Mouse (Mus musculus): Measurements from ENCODE around the gene Rdh19. TPM values are rescaled to one million over a fixed set of nuclear protein-coding genes. Genes with fewer than 3 reads are reported as not detected.

Rdh19 gene
- polyA plus RNA-seq (2014; fragmentation: Illumina TruSeq; extraction: RNeasy Lipid Tissue Mini Kit (QIAGEN cat#74804); ENCODE audit: insufficient read depth, low read depth, low replicate concordance): not detected

DNA sequence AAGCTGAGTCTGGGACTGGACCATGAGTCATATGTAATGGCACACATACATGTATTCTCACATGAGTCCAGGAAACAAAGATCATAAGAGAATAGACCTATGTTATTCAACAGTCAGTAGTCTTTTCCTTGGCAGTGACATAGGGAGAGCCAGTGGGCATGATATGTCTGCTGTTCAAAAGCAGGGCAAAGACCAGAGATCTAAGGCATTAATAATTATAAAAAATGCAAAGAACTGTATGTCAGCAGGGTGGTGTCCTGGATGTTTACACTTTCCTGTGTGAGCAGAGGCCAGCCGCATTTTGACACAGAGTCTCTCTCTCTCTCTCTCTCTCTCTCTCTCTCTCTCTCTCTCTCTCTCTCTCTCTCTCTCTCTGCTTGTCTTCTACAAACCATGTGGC is at the start of gene Rdh19:
Rdh19 (plus strand) TSS at position 301 of the 400 bp plus-strand sequence.

DNA sequence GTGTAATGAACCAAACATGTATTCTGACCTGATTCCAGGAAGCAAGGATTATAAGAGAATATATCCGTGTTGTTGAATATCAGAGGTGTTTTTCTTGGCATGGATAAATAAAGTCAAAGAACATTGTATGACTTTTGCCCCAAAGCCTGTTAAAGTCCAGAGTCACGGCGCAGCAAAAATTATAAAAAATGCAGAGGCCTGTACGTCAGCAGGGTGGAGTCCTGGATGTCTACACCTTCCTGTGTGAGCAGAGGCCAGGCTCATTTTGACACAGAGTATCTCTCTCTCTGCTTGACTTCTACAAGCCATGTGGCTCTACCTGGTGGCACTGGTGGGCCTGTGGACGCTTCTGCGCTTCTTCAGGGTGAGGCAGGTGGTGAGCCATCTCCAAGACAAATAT is 48.8 kb upstream of the Rdh19 start, which contains the start of gene Rdh16:
Rdh16 (plus strand) TSS at position 262 of the 400 bp plus-strand sequence.

DNA sequence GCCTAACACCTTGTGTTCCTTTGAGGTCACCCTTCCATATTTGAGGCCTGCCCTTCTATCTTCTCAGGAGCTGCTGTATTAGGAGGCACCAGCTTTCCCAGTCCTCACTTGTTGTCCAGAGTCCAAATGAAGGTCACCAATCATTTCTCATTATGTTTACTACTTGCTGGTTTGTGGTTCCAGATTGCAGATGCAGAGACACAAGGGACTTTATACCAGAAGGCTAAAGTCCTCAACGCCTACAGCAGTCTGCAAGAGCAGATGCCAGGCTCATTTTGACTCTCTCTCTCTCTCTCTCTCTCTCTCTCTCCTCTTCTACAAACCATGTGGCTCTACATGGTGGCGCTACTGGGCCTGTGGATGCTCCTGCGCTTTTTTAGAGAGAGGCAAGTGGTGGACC is 16.5 kb downstream of the Rdh19 start, which contains the start of gene Rdh16f2:
Rdh16f2 (plus strand) TSS at position 243 of the 400 bp plus-strand sequence.

DNA sequence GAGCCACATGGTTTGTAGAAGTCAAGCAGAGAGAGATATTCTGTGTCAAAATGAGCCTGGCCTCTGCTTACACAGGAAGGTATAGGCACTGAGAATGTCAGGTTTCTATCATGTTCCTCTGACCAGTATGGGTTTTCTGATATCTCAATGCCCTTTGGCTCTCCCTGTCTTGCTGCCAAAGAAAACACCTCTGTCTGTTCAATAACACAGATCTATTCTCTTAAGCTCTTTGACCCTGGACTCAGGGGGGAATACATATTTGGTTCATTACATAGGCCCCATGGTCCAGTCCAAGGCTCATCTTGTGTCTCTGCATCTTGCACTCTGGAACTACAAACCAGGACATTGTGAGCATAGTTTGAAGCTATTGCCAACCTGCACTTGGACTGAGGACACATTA is 38.9 kb downstream of the Rdh19 start, which contains the start of gene Rdh7:
Rdh7 (minus strand) TSS at position 213 of the 400 bp plus-strand sequence.

DNA sequence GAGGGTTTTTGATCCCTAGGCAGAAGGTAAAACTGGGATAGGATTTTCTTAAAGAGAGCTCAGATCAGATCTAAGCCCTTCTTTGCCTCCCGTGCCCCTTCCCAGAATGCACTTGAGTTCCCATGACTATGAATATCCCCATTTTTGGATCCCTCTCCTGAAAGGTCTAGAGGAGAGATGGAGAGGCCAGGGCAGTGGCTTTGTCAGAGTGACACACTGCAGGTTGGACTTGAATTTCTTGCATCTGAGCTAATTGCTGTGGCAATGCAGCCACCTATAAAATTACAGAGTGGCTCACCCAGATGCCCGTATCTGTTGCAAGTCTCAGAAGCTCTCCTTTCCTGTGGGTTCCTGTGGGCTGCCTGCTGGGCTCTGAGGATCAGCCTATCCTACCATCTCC is 48.5 kb downstream of the Rdh19 start, which contains the start of gene Sdr9c7:
Sdr9c7 (plus strand) TSS at position 301 of the 400 bp plus-strand sequence.

Other genes starting within 250 kb of the Rdh19 start
- gene Lrp1, start 228.8 kb upstream of the Rdh19 start, polyA plus RNA-seq (2014; fragmentation: Illumina TruSeq; extraction: RNeasy Lipid Tissue Mini Kit (QIAGEN cat#74804); ENCODE audit: insufficient read depth, low read depth, low replicate concordance): 96.5 TPM
- gene Stat6, start 206.9 kb upstream of the Rdh19 start, polyA plus RNA-seq (2014; fragmentation: Illumina TruSeq; extraction: RNeasy Lipid Tissue Mini Kit (QIAGEN cat#74804); ENCODE audit: insufficient read depth, low read depth, low replicate concordance): 41.9 TPM
- gene Nemp1, start 183.0 kb upstream of the Rdh19 start, polyA plus RNA-seq (2014; fragmentation: Illumina TruSeq; extraction: RNeasy Lipid Tissue Mini Kit (QIAGEN cat#74804); ENCODE audit: insufficient read depth, low read depth, low replicate concordance): 5.7 TPM
- gene Nab2, start 181.4 kb upstream of the Rdh19 start, polyA plus RNA-seq (2014; fragmentation: Illumina TruSeq; extraction: RNeasy Lipid Tissue Mini Kit (QIAGEN cat#74804); ENCODE audit: insufficient read depth, low read depth, low replicate concordance): 16.0 TPM
- 0.15 TPM for gene Myo1a, start 144.8 kb upstream of the Rdh19 start, polyA plus RNA-seq (2014; fragmentation: Illumina TruSeq; extraction: RNeasy Lipid Tissue Mini Kit (QIAGEN cat#74804); ENCODE audit: insufficient read depth, low read depth, low replicate concordance)
- not detected for gene Tac2, start 125.5 kb upstream of the Rdh19 start, polyA plus RNA-seq (2014; fragmentation: Illumina TruSeq; extraction: RNeasy Lipid Tissue Mini Kit (QIAGEN cat#74804); ENCODE audit: insufficient read depth, low read depth, low replicate concordance)
- gene Zbtb39, start 110.4 kb upstream of the Rdh19 start, polyA plus RNA-seq (2014; fragmentation: Illumina TruSeq; extraction: RNeasy Lipid Tissue Mini Kit (QIAGEN cat#74804); ENCODE audit: insufficient read depth, low read depth, low replicate concordance): 3.3 TPM
- 12.8 TPM for gene Gpr182, start 98.2 kb upstream of the Rdh19 start, polyA plus RNA-seq (2014; fragmentation: Illumina TruSeq; extraction: RNeasy Lipid Tissue Mini Kit (QIAGEN cat#74804); ENCODE audit: insufficient read depth, low read depth, low replicate concordance)
- gene Rdh1, start 90.2 kb upstream of the Rdh19 start, polyA plus RNA-seq (2014; fragmentation: Illumina TruSeq; extraction: RNeasy Lipid Tissue Mini Kit (QIAGEN cat#74804); ENCODE audit: insufficient read depth, low read depth, low replicate concordance): not detected
- not detected for gene Rdh16f1, start 90.1 kb upstream of the Rdh19 start, polyA plus RNA-seq (2014; fragmentation: Illumina TruSeq; extraction: RNeasy Lipid Tissue Mini Kit (QIAGEN cat#74804); ENCODE audit: insufficient read depth, low read depth, low replicate concordance)
- gene Rdh9, start 73.5 kb upstream of the Rdh19 start, polyA plus RNA-seq (2014; fragmentation: Illumina TruSeq; extraction: RNeasy Lipid Tissue Mini Kit (QIAGEN cat#74804); ENCODE audit: insufficient read depth, low read depth, low replicate concordance): 0.19 TPM
- gene Rdh16, start 48.8 kb upstream of the Rdh19 start, polyA plus RNA-seq (2014; fragmentation: Illumina TruSeq; extraction: RNeasy Lipid Tissue Mini Kit (QIAGEN cat#74804); ENCODE audit: insufficient read depth, low read depth, low replicate concordance): not detected
- not detected for gene Rdh16f2, start 16.5 kb downstream of the Rdh19 start, polyA plus RNA-seq (2014; fragmentation: Illumina TruSeq; extraction: RNeasy Lipid Tissue Mini Kit (QIAGEN cat#74804); ENCODE audit: insufficient read depth, low read depth, low replicate concordance)
- gene Rdh7, start 38.9 kb downstream of the Rdh19 start, polyA plus RNA-seq (2014; fragmentation: Illumina TruSeq; extraction: RNeasy Lipid Tissue Mini Kit (QIAGEN cat#74804); ENCODE audit: insufficient read depth, low read depth, low replicate concordance): not detected
- gene Sdr9c7, start 48.6 kb downstream of the Rdh19 start, polyA plus RNA-seq (2014; fragmentation: Illumina TruSeq; extraction: RNeasy Lipid Tissue Mini Kit (QIAGEN cat#74804); ENCODE audit: insufficient read depth, low read depth, low replicate concordance): not detected
- not detected for gene Hsd17b6, start 157.7 kb downstream of the Rdh19 start, polyA plus RNA-seq (2014; fragmentation: Illumina TruSeq; extraction: RNeasy Lipid Tissue Mini Kit (QIAGEN cat#74804); ENCODE audit: insufficient read depth, low read depth, low replicate concordance)
- gene Prim1, start 165.2 kb downstream of the Rdh19 start, polyA plus RNA-seq (2014; fragmentation: Illumina TruSeq; extraction: RNeasy Lipid Tissue Mini Kit (QIAGEN cat#74804); ENCODE audit: insufficient read depth, low read depth, low replicate concordance): 6.5 TPM
- 825 TPM for gene Naca, start 185.6 kb downstream of the Rdh19 start, polyA plus RNA-seq (2014; fragmentation: Illumina TruSeq; extraction: RNeasy Lipid Tissue Mini Kit (QIAGEN cat#74804); ENCODE audit: insufficient read depth, low read depth, low replicate concordance)
- gene Ptges3, start 209.0 kb downstream of the Rdh19 start, polyA plus RNA-seq (2014; fragmentation: Illumina TruSeq; extraction: RNeasy Lipid Tissue Mini Kit (QIAGEN cat#74804); ENCODE audit: insufficient read depth, low read depth, low replicate concordance): 115 TPM
- gene Atp5b, start 233.3 kb downstream of the Rdh19 start, polyA plus RNA-seq (2014; fragmentation: Illumina TruSeq; extraction: RNeasy Lipid Tissue Mini Kit (QIAGEN cat#74804); ENCODE audit: insufficient read depth, low read depth, low replicate concordance): 646 TPM
- 8.5 TPM for gene Baz2a, start 241.6 kb downstream of the Rdh19 start, polyA plus RNA-seq (2014; fragmentation: Illumina TruSeq; extraction: RNeasy Lipid Tissue Mini Kit (QIAGEN cat#74804); ENCODE audit: insufficient read depth, low read depth, low replicate concordance)

Data from lung, adult 10 weeks (tissue).